Mouse (Mus musculus): ENCODE results near the gene Tnfrsf23. TPM values are rescaled to one million over a fixed set of nuclear protein-coding genes. Genes with fewer than 3 reads are reported as not detected.

Tnfrsf23 gene
- 1 to 10 TPM; 2.7 to 3.3 TPM for total RNA-seq (2021)
- long read RNA-seq, experiment 1, result 0 reads
- long read RNA-seq, experiment 2, partial matches to known transcripts, result 0 of 2 reads
- long read RNA-seq, experiment 2, other reads (novel, unspliced or antisense), result 2 of 2 reads

- intact Hi-C loops (cut with DNase I), result no loop called here
- peak; percentile 50 to 57 for DNase-seq
Observed at GRCm38 (mm10) chr7:143685359-143686067, at the start of gene Tnfrsf23. Gene Tnfrsf23, minus strand, starts transcription at chr7:143685872.

- no peak for DNase-seq
- intact Hi-C loops (cut with DNase I), result no loop called here
Observed at GRCm38 (mm10) chr7:143733746-143734145, 48.1 kb upstream of the Tnfrsf23 start.

GRCm38 (mm10) chr7:143729886-143730285, 44.2 kb upstream of the Tnfrsf23 start:
- peak in 1 of 2 experiments; percentile 43 for DNase-seq
- intact Hi-C loops (cut with DNase I), result no loop called here

- intact Hi-C loops (cut with DNase I), result no loop called here
Observed at GRCm38 (mm10) chr7:143726396-143726795, 40.7 kb upstream of the Tnfrsf23 start.

GRCm38 (mm10) chr7:143723841-143724240, 38.2 kb upstream of the Tnfrsf23 start:
- intact Hi-C loops (cut with DNase I), result no loop called here
- DNase-seq, result no peak

More at GRCm38 (mm10) chr7:143726396-143726795, 40.7 kb upstream of the Tnfrsf23 start:
- no peak for DNase-seq

- intact Hi-C loops (cut with DNase I), result no loop called here
- DNase-seq, result no peak
Observed at GRCm38 (mm10) chr7:143722646-143723045, 37.0 kb upstream of the Tnfrsf23 start.

GRCm38 (mm10) chr7:143717811-143718210, 32.1 kb upstream of the Tnfrsf23 start:
- DNase-seq, result no peak
- intact Hi-C loops (cut with DNase I), result no loop called here

- no peak for DNase-seq
- intact Hi-C loops (cut with DNase I), result no loop called here
Observed at GRCm38 (mm10) chr7:143713421-143713820, 27.7 kb upstream of the Tnfrsf23 start.

- intact Hi-C loops (cut with DNase I), result no loop called here
Observed at GRCm38 (mm10) chr7:143712771-143713348, 27.2 kb upstream of the Tnfrsf23 start.

GRCm38 (mm10) chr7:143712023-143712422, 26.4 kb upstream of the Tnfrsf23 start:
- no peak for DNase-seq
- intact Hi-C loops (cut with DNase I), result no loop called here

More at GRCm38 (mm10) chr7:143712771-143713348, 27.2 kb upstream of the Tnfrsf23 start:
- DNase-seq, result no peak

- intact Hi-C loops (cut with DNase I), result no loop called here
- DNase-seq, result no peak
Observed at GRCm38 (mm10) chr7:143711381-143711780, 25.7 kb upstream of the Tnfrsf23 start.

GRCm38 (mm10) chr7:143709395-143709794, 23.7 kb upstream of the Tnfrsf23 start:
- intact Hi-C loops (cut with DNase I), result no loop called here
- DNase-seq, result no peak

- intact Hi-C loops (cut with DNase I), result loop anchor here (1.0 kb wide), 1 partner anchor 41 kb away; no protein-coding TSS in a partner anchor
- DNase-seq, result peak; percentile 90
Observed at GRCm38 (mm10) chr7:143706697-143707438, 21.2 kb upstream of the Tnfrsf23 start.

GRCm38 (mm10) chr7:143696140-143696539, 10.5 kb upstream of the Tnfrsf23 start:
- intact Hi-C loops (cut with DNase I), result no loop called here
- DNase-seq, result no peak

- DNase-seq, result no peak
- intact Hi-C loops (cut with DNase I), result no loop called here
Observed at GRCm38 (mm10) chr7:143694550-143694949, 8.9 kb upstream of the Tnfrsf23 start.

- intact Hi-C loops (cut with DNase I), result no loop called here
- DNase-seq, result no peak
Observed at GRCm38 (mm10) chr7:143692746-143693510, 7.3 kb upstream of the Tnfrsf23 start.

GRCm38 (mm10) chr7:143691909-143692308, 6.2 kb upstream of the Tnfrsf23 start:
- no peak for DNase-seq
- intact Hi-C loops (cut with DNase I), result no loop called here

GRCm38 (mm10) chr7:143691181-143691580, 5.5 kb upstream of the Tnfrsf23 start:
- intact Hi-C loops (cut with DNase I), result no loop called here
- no peak for DNase-seq

GRCm38 (mm10) chr7:143689946-143690345, 4.3 kb upstream of the Tnfrsf23 start:
- intact Hi-C loops (cut with DNase I), result no loop called here
- DNase-seq, result no peak

- DNase-seq, result no peak
- intact Hi-C loops (cut with DNase I), result no loop called here
Observed at GRCm38 (mm10) chr7:143689481-143689880, 3.8 kb upstream of the Tnfrsf23 start.
